Mouse (Mus musculus): ENCODE measurements at regions not wholly inside any gene's neighbourhood (a gene's known extent, or its start where the extent isn't known, plus 50 kb on each side); places are given as distances from the start of the nearest gene placed in this dataset.

- TF ChIP-seq CTCF (IDR thresholded peaks at IDR 0.05; ENCODE audit: low read depth) (no peak), EP300 (IDR thresholded peaks at IDR 0.05; ENCODE audit: low read depth) (no peak)
Measured at GRCm38 (mm10) chr10:17016854-17017253, 706.2 kb upstream of the Cited2 start.

Data from liver, postnatal 0 days (tissue).